Mouse (Mus musculus): Measurements from ENCODE around the gene Gria1.

Gria1 gene

GRCm38 (mm10) chr11:57051666-57052562 is 40.7 kb downstream of the Gria1 start:
- no peak for DNase-seq (ENCODE audit: low read depth, low spot score)

- DNase-seq (ENCODE audit: low read depth, low spot score): peak; percentile 35
These were observed 51.3 kb downstream of the Gria1 start for GRCm38 (mm10) chr11:57062441-57062840.

GRCm38 (mm10) chr11:57070196-57070901 is 59.2 kb downstream of the Gria1 start:
- DNase-seq (ENCODE audit: low read depth, low spot score): peak; percentile 28

GRCm38 (mm10) chr11:57072171-57072570 is 61.0 kb downstream of the Gria1 start:
- DNase-seq (ENCODE audit: low read depth, low spot score): peak; percentile 23

- no peak for DNase-seq (ENCODE audit: low read depth, low spot score)
These were observed 68.2 kb downstream of the Gria1 start for GRCm38 (mm10) chr11:57079423-57079822.

- no peak for DNase-seq (ENCODE audit: low read depth, low spot score)
These were observed 78.3 kb downstream of the Gria1 start for GRCm38 (mm10) chr11:57089527-57089926.

- no peak for DNase-seq (ENCODE audit: low read depth, low spot score)
These were observed 79.5 kb downstream of the Gria1 start for GRCm38 (mm10) chr11:57090705-57091104.

GRCm38 (mm10) chr11:57091276-57091914 is 80.2 kb downstream of the Gria1 start:
- DNase-seq (ENCODE audit: low read depth, low spot score): no peak

GRCm38 (mm10) chr11:57100491-57100890 is 89.3 kb downstream of the Gria1 start:
- DNase-seq (ENCODE audit: low read depth, low spot score): no peak

GRCm38 (mm10) chr11:57103751-57104254 is 92.6 kb downstream of the Gria1 start:
- DNase-seq (ENCODE audit: low read depth, low spot score): no peak

GRCm38 (mm10) chr11:57105683-57106082 is 94.5 kb downstream of the Gria1 start:
- DNase-seq (ENCODE audit: low read depth, low spot score): no peak

- no peak for DNase-seq (ENCODE audit: low read depth, low spot score)
These were observed 101.2 kb downstream of the Gria1 start for GRCm38 (mm10) chr11:57112386-57112785.

GRCm38 (mm10) chr11:57114410-57114809 is 103.2 kb downstream of the Gria1 start:
- no peak for DNase-seq (ENCODE audit: low read depth, low spot score)

GRCm38 (mm10) chr11:57127066-57127465 is 115.9 kb downstream of the Gria1 start:
- no peak for DNase-seq (ENCODE audit: low read depth, low spot score)

GRCm38 (mm10) chr11:57140162-57140780 is 129.1 kb downstream of the Gria1 start:
- peak; percentile 74 for DNase-seq (ENCODE audit: low read depth, low spot score)

- DNase-seq (ENCODE audit: low read depth, low spot score): no peak
These were observed 132.5 kb downstream of the Gria1 start for GRCm38 (mm10) chr11:57143681-57144080.

GRCm38 (mm10) chr11:57145192-57145591 is 134.0 kb downstream of the Gria1 start:
- no peak for DNase-seq (ENCODE audit: low read depth, low spot score)

GRCm38 (mm10) chr11:57145704-57146103 is 134.5 kb downstream of the Gria1 start:
- no peak for DNase-seq (ENCODE audit: low read depth, low spot score)

GRCm38 (mm10) chr11:57151674-57152073 is 140.5 kb downstream of the Gria1 start:
- no peak for DNase-seq (ENCODE audit: low read depth, low spot score)

- peak; percentile 64 for DNase-seq (ENCODE audit: low read depth, low spot score)
These were observed 143.8 kb downstream of the Gria1 start for GRCm38 (mm10) chr11:57154998-57155397.

- no peak for DNase-seq (ENCODE audit: low read depth, low spot score)
These were observed 148.2 kb downstream of the Gria1 start for GRCm38 (mm10) chr11:57159412-57159811.

GRCm38 (mm10) chr11:57160076-57160475 is 148.9 kb downstream of the Gria1 start:
- no peak for DNase-seq (ENCODE audit: low read depth, low spot score)

Measured in telencephalon, adult 2 months (tissue).